ENCODE assay signal across 10 mouse cellular contexts in genomic region chr17:63677996-63678657, GRCm38 (mm10).
DNase-seq lines count a peak whose midpoint lies in the region; ATAC-seq and TF ChIP-seq lines count a peak whose summit lies in the region.
"Had no signal": no experiment of that assay in that cellular context is flagged by ENCODE, and none has a peak within 500 bp of the region (broad histone marks: within the 10 kb centered on the region; RNA-seq: fewer than 3 reads in every experiment).

No protein-coding gene starts in this region.

- H3K9me3 ChIP-seq in midbrain, embryonic 11.5 days (ENCODE audit: control insufficient read depth, low read length) = no peaks in the 10 kb centered on the region
- no peaks in the 10 kb centered on the region for H3K9me3 ChIP-seq in midbrain, embryonic 13.5 days
- no peaks in the 10 kb centered on the region for H3K9me3 ChIP-seq in kidney, embryonic 16.5 days (ENCODE audit: low read length)
- H3K9me3 ChIP-seq in stomach, embryonic 15.5 days = no peaks in the 10 kb centered on the region
- H3K9me3 ChIP-seq in forebrain, embryonic 16.5 days (ENCODE audit: control insufficient read depth, low read length) = no peaks in the 10 kb centered on the region

- ATAC-seq in midbrain, embryonic 11.5 days (ENCODE audit: low FRiP score) = no peak
- no peak for ATAC-seq in midbrain, embryonic 13.5 days
- peak; percentile 85 for ATAC-seq in kidney, embryonic 16.5 days (ENCODE audit: low FRiP score, low TSS enrichment)
- ATAC-seq in stomach, embryonic 15.5 days (ENCODE audit: insufficient read depth, low FRiP score, low read depth) = peak; percentile 63; the same call in 1 of the 2 replicates
- ATAC-seq in forebrain, embryonic 16.5 days = no peak

- no peaks in the 10 kb centered on the region for H3K4me1 ChIP-seq in midbrain, embryonic 11.5 days (ENCODE audit: control insufficient read depth, insufficient read depth, low read length)
- no peaks in the 10 kb centered on the region for H3K4me1 ChIP-seq in midbrain, embryonic 13.5 days (replicated peaks)
- peaks cover 5% of the 10 kb centered on the region; the same call in 1 of the 2 replicates for H3K4me1 ChIP-seq in kidney, embryonic 16.5 days (ENCODE audit: insufficient read depth, low read length)
- H3K4me1 ChIP-seq in stomach, embryonic 15.5 days = no peaks in the 10 kb centered on the region
- H3K4me1 ChIP-seq in cerebellum, adult 2 months (ENCODE audit: control insufficient read depth, insufficient read depth, low read length) = no peaks in the 10 kb centered on the region
- H3K4me1 ChIP-seq in forebrain, embryonic 16.5 days (replicated peaks; ENCODE audit: control insufficient read depth, insufficient read depth, low read length) = no peaks in the 10 kb centered on the region

- 79% methylated on average over 3 of the region's 3 CpGs for WGBS in midbrain, embryonic 11.5 days
- WGBS in midbrain, embryonic 13.5 days = 92% methylated on average over 3 of the region's 3 CpGs
- WGBS in kidney, embryonic 16.5 days = 42% methylated on average over 3 of the region's 3 CpGs
- WGBS in stomach, embryonic 15.5 days = 38% methylated on average over 3 of the region's 3 CpGs
- 77% methylated on average over 3 of the region's 3 CpGs for WGBS in cerebellum, adult 2 months
- 78% methylated on average over 3 of the region's 3 CpGs for WGBS in forebrain, embryonic 16.5 days

- H3K27me3 ChIP-seq in midbrain, embryonic 11.5 days (ENCODE audit: control insufficient read depth, insufficient read depth, low read length) = no peaks in the 10 kb centered on the region
- H3K27me3 ChIP-seq in midbrain, embryonic 13.5 days = no peaks in the 10 kb centered on the region
- no peaks in the 10 kb centered on the region for H3K27me3 ChIP-seq in kidney, embryonic 16.5 days (ENCODE audit: insufficient read depth, low read length)
- H3K27me3 ChIP-seq in stomach, embryonic 15.5 days (replicated peaks) = no peaks in the 10 kb centered on the region
- H3K27me3 ChIP-seq in cerebellum, adult 2 months (ENCODE audit: control insufficient read depth, insufficient read depth, low read length) = no peaks in the 10 kb centered on the region
- H3K27me3 ChIP-seq in forebrain, embryonic 16.5 days (replicated peaks; ENCODE audit: control insufficient read depth, insufficient read depth, low read length) = no peaks in the 10 kb centered on the region

- peak; percentile 44 for DNase-seq in midbrain, embryonic 11.5 days (ENCODE audit: low spot score, missing footprints)
- DNase-seq in heart, adult 8-10 months (ENCODE audit: low spot score) = peak; percentile 78
- no peak for DNase-seq in thymus, postnatal 36 days
- DNase-seq in cerebellum, adult 2 months = no peak
- DNase-seq: thymus, adult 18-20 months had no signal

- TF ChIP-seq CTCF in cerebellum, adult 2 months (IDR thresholded peaks at IDR 0.05; ENCODE audit: borderline replicate concordance, insufficient read depth, low read depth, low read length) = no peak

- H3K27ac ChIP-seq in midbrain, embryonic 11.5 days (ENCODE audit: low read depth, low read length) = no peak overlapping the region
- no peak overlapping the region for H3K27ac ChIP-seq in midbrain, embryonic 13.5 days
- H3K27ac ChIP-seq in kidney, embryonic 16.5 days (ENCODE audit: low read length) = peak overlapping the region; percentile 90
- peak overlapping the region; percentile 73 for H3K27ac ChIP-seq in stomach, embryonic 15.5 days
- H3K27ac ChIP-seq in cerebellum, adult 2 months (ENCODE audit: insufficient read depth, low read length) = no peak overlapping the region
- no peak overlapping the region for H3K27ac ChIP-seq in forebrain, embryonic 16.5 days (ENCODE audit: low read length)

- H3K4me2 ChIP-seq in midbrain, embryonic 11.5 days = no peak overlapping the region
- no peak overlapping the region for H3K4me2 ChIP-seq in midbrain, embryonic 13.5 days (replicated peaks)
- H3K4me2 ChIP-seq in kidney, embryonic 16.5 days (replicated peaks; ENCODE audit: low read depth, low read length) = no peak overlapping the region
- H3K4me2 ChIP-seq in stomach, embryonic 15.5 days = no peak overlapping the region
- no peak overlapping the region for H3K4me2 ChIP-seq in forebrain, embryonic 16.5 days (ENCODE audit: low read length)

- no peak for TF ChIP-seq POLR2A in cerebellum, adult 2 months (IDR thresholded peaks at IDR 0.05; ENCODE audit: borderline replicate concordance, insufficient read depth, low read length)

- H3K9ac ChIP-seq in midbrain, embryonic 11.5 days (ENCODE audit: low read length) = no peak overlapping the region
- H3K9ac ChIP-seq in midbrain, embryonic 13.5 days (replicated peaks) = no peak overlapping the region
- H3K9ac ChIP-seq in kidney, embryonic 16.5 days (replicated peaks; ENCODE audit: low read length) = no peak overlapping the region
- no peak overlapping the region for H3K9ac ChIP-seq in stomach, embryonic 15.5 days
- H3K9ac ChIP-seq in forebrain, embryonic 16.5 days (replicated peaks; ENCODE audit: low read depth, low read length) = no peak overlapping the region

- no peak overlapping the region for H3K4me3 ChIP-seq in midbrain, embryonic 11.5 days (ENCODE audit: low read depth, low read length)
- H3K4me3 ChIP-seq in midbrain, embryonic 13.5 days (replicated peaks) = no peak overlapping the region
- H3K4me3 ChIP-seq in kidney, embryonic 16.5 days (ENCODE audit: low read length) = no peak overlapping the region
- H3K4me3 ChIP-seq in stomach, embryonic 15.5 days (replicated peaks) = no peak overlapping the region
- H3K4me3 ChIP-seq in cerebellum, adult 2 months (replicated peaks; ENCODE audit: insufficient read depth, low read depth, low read length) = no peak overlapping the region
- no peak overlapping the region for H3K4me3 ChIP-seq in forebrain, embryonic 16.5 days (replicated peaks; ENCODE audit: low read length)

- no peaks in the 10 kb centered on the region for H3K36me3 ChIP-seq in midbrain, embryonic 11.5 days (ENCODE audit: control insufficient read depth, insufficient read depth, low read length)
- H3K36me3 ChIP-seq in midbrain, embryonic 13.5 days = no peaks in the 10 kb centered on the region
- H3K36me3 ChIP-seq in kidney, embryonic 16.5 days (ENCODE audit: insufficient read depth, low read length) = no peaks in the 10 kb centered on the region
- H3K36me3 ChIP-seq in stomach, embryonic 15.5 days = no peaks in the 10 kb centered on the region
- no peaks in the 10 kb centered on the region for H3K36me3 ChIP-seq in forebrain, embryonic 16.5 days (ENCODE audit: control insufficient read depth, insufficient read depth)
- H3K36me3 ChIP-seq: G1E had no signal

Comparison
In these comparisons a context has a peak if more than half of its experiments do, and no peak if none do; other contexts are left out.
1. ATAC-seq: peak in kidney, embryonic 16.5 days (single experiment) and stomach, embryonic 15.5 days (single experiment); none in midbrain, embryonic 11.5 days (single experiment), midbrain, embryonic 13.5 days (single experiment) and forebrain, embryonic 16.5 days (single experiment).
2. DNase-seq: peak in midbrain, embryonic 11.5 days (single experiment) and heart, adult 8-10 months (single experiment); none in thymus, postnatal 36 days (0 of 2) and cerebellum, adult 2 months (0 of 2).
3. H3K27ac ChIP-seq: peak in kidney, embryonic 16.5 days (single experiment) and stomach, embryonic 15.5 days (single experiment); none in midbrain, embryonic 11.5 days (single experiment), midbrain, embryonic 13.5 days (single experiment), cerebellum, adult 2 months (single experiment) and forebrain, embryonic 16.5 days (single experiment).